Mouse (Mus musculus): ENCODE data around the gene Slc39a13.

Gene Slc39a13

DNA sequence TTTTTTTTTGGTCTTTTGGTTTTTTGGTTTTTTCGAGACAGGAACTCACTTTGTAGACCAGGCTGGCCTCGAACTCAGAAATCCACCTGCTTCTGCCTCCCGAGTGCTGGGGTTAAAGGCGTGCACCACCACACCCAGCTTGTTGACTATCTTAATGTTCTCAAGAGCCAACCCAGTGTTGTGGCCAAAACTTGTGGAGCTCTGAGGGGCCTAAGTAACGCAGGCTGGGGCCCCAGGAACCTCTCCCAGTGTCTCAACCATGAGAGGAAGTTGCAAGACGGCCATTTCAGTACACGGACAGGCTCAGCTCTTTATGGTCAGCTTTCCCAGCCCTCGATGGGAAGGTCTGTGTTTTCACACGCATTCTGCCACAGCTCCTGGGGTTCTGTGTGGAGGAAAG is 18.8 kb upstream of the Slc39a13 start:
- DNase-seq (ENCODE audit: low read depth, low spot score), result no peak

DNA sequence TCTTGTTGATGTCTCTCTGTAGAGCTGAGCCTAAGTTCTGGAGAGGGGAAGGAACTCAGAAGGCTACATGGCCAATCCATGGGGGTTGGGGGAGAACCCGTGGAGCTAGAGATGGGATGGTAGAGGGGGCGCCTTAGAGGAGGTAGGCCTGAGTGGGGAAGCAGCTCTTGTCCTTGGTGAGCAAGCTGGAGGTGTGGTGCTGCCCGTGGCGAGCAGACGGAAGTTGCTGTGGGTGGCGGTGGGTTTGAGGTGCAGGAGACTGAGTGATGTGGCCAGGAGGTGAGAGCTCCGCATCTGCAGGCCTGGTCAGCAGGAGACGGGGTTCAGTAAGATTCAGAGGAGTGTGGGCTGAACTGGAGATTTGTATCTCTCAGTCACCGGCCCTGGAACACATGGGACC is 17.2 kb upstream of the Slc39a13 start:
- no peak for DNase-seq (ENCODE audit: low read depth, low spot score)

DNA sequence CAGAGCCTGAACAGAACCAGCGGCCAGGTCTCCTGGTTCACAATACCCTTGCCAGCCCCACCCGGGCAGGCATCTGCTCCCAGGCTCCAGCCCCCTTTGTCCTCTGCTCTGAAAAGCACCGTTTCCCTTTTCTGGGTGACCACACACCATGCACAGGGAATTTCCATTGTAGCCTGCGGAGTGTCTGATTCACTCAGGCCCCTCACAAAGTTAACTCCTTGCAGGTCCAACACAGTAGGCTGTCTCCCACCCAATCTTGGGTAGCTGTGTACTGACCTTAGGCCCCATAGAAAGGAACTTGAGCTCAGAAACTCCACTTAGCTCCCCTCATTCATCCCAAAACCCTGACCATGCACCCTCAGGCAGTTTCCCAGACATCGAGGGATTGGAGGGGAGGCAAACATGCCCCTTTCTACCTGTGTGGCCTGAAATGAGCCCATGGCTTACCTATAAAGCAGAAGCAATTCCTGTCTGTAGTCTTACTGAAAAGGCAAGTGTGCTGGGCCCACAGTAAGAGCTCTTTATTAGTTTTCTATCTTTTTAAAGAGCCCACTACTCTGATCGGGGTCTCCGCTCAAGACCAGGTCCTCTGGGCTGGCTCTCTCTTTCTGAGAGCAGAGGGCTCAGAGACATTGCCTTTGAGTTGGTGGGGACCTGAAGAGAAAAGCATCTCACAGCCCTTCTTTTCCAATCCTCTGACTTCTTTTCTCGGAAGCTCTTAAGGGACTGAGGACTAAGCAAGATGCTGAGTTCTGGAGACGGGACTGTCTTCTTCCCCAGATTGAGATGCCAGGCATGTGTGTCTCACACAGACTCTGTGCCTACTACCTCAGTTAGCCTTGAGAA is 16.4 kb upstream of the Slc39a13 start:
- DNase-seq (ENCODE audit: low read depth, low spot score), result no peak

DNA sequence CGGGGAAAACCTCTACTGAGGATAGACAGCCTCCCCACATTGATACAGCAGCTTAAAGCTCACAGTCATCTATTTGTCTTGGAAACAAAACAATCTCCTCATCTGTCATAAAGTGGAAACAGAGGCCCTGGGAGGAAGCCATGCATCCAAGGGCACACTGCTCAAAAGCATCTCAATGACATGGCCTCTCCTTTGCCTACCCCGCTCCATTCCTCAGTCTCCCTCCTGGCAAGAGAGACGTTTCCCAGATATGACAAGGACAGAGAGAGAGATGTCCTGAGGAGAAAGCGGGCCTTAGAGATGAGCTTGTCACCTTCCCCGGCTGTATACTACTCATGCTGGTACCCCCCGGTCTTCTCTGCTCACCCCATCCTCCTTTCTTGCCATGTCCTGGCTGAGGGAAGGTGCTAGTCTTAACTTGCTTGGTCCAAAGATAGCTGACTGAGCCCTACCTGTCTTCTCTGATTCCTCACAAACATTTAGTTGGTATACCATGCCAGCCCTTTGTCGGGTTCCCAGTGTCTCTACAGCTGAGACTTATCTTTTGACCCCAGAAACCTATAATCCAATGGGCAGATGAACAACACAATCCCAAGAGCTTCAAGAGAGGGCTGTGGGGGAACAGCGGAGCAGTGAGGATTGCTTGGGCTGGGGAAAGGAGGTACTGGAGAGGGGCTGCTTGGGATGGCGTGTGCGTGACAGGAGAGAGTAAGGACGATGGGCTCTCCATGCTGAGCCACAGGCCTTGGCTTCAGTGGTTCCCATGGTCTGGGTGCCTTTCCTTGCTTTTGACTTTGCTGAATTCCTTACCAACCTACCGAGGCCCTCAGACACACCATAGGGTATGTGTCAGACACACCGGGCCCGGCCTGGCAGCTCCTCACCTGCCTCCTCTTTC is 15.5 kb upstream of the Slc39a13 start:
- DNase-seq (ENCODE audit: low read depth, low spot score), result no peak

DNA sequence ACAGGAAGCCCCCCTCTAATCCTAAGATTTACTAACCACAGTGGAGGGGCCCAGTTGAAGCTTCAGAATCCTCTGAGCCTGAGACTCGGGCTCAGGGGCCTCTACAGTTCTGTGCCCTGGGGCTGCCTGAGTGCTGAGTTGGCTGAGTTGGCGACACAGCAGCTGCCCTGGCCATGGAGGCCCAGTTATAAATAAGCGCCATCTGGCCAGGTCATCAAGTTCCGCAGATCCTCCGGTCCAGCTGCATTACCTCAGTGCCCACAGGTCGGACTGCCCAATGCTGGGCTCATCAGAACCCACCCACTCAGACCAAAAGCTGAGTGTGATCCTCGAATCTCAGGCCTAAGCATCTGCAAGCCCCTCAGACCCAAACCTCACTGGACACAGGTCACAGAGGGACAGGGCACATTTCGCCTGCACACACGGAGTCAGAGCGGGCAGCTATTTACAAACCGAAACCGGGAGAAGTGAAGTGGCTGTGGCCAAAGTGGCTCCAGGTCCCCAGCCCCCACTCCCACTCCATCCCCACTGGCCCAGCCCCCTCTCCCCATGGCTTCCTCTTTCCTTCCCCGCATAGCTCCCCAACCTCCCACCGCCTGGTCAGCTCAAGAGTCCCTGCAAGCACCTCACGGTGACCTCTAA is 14.1 kb upstream of the Slc39a13 start:
- no peak for DNase-seq (ENCODE audit: low read depth, low spot score)

DNA sequence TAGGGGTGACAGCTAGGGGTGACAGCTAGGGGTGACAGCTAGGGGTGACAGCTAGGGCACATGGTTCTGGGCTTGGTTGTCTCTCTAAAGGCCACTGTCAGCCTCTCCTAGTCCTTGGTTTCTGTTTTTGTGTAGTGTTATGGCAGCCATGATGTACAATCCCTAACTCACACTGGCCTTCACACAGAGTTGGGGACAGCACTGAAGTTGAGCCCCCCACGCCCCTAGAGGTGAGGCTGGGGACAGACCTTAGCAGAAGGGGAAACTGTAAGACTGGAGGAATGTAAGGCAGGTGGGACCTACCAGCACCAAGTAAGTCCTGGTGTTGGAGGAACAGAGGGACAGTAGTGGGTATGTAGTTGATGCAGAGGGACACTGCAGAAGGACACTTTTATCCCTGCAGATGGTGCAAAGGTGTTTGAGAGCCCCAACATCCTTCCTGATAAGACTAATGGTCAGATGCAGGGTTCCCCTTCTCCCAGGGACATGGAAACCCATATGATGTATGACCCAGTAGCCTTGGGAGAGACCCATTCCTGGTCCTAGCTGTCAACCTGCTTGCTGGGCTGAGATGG is 13.2 kb upstream of the Slc39a13 start:
- no peak for DNase-seq (ENCODE audit: low read depth, low spot score)

DNA sequence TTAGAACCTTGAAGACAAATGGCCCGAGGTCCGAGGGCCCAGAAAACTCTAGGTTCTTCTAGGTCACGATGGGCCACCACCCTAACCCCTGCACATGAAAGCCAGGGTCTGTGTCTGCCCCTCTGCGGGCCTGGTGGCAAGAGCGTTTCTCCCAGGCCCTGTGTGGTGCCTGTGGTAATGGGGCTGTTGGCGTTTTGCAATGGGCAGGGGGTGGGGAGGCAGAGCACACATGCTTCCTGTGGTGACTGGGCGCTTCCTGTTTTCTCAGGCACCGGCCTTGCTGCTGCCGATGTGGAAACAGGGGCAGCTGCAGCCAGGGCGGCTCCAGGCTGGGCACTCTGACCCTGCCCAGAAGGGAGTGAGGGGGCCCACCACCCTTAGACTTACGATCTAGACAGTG is 12.6 kb upstream of the Slc39a13 start:
- no peak for DNase-seq (ENCODE audit: low read depth, low spot score)

DNA sequence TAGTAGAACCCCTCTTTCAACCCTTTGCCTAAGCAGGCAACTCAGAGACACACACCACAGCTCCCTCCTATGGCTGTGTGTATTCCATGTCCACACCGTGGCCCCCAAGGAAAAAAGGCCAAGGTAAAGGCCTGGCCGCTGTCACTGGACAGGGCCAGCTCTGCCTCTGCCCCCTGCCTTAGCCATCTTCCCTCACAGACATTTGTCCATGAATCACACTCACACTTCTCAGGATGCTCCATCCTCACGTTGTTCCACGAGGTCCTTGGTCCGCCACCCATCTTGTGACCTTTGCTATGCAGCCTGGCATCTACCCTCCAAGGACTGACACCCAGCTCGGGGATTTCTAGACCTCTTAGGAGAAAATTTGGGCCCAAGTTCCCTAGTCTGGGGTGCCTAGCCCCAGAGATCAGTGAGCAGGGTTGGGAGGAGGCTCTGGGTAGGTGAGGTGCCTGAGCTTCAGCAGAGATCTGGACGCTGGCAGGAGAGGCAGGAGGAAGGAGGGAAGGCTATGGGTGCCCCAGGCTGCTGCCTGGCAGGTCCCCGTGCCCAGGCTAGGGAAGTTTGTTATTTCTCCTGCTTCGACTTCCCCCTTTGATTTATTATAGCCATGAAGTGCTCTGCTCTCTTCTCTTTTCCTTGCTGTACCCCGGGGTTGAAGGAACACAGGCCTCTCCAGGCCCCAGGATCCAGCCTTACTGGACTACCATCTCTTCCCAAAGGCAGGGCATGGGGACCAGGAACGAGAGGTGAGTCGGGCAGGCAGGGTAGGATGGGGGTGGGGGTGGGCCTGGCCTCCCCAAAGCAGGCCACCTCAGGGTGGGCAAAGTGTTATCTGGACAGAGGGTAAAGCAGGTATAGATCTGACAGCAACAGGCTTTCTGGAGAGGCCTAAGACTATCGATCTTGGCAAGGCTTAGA is 11.8 kb upstream of the Slc39a13 start, which contains the start of gene Spi1:
Gene Spi1, plus strand, starts transcription at position 616 of the 921 bp plus-strand sequence.
- DNase-seq (ENCODE audit: low read depth, low spot score), result no peak

DNA sequence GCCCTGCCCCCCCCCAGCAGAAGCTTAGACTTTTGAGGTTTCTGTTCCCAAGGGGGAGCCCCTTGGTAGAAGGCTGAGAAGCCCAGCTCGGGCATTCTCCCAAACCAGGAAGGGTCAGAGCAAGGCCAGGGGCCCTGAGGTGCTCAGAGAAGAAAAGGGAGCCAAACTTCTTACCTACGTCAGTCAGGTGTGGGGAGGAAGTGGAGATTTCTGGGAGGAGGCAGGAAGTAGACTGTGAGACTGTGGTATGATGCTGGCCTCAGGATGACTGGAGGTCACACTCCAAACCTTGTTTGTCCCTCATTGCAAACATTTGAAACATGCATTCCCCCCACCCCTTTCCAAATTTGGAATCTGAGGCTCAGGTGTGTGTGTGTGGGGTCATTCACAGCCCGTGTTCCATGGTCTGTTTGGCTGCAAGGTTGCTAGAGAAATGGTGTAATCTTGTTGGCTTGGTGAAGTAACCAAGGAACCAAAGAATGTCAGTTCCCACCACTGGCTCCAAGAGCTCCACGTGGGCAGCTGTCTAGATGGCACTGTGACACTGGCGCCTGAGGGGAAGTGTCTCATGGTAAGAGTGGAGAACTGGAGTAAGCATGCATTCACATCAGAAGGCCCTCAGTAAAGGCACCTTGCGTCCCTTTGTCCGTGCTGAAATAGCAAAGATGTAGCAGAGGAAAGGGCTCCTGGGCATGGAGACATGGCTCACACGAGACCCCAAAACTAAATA is 10.7 kb upstream of the Slc39a13 start:
- no peak for DNase-seq (ENCODE audit: low read depth, low spot score)

DNA sequence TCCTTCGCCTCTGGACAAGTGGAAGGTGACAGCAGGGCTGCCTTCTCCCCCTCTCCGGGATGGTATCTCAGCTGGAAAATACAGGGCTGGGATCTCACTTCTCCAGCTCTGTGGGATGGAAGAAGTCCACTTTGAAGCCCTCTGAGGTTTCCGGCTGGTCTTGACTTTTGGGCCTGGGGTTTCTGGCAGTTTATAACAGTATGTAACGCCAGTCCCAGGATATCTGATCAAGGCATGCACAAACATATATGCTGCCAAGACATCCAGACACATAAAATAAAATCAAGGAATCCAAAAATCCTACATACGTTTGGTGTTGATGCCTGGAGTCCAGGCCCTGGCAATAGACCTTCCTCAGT is 8.8 kb upstream of the Slc39a13 start:
- DNase-seq (ENCODE audit: low read depth, low spot score), result no peak

DNA sequence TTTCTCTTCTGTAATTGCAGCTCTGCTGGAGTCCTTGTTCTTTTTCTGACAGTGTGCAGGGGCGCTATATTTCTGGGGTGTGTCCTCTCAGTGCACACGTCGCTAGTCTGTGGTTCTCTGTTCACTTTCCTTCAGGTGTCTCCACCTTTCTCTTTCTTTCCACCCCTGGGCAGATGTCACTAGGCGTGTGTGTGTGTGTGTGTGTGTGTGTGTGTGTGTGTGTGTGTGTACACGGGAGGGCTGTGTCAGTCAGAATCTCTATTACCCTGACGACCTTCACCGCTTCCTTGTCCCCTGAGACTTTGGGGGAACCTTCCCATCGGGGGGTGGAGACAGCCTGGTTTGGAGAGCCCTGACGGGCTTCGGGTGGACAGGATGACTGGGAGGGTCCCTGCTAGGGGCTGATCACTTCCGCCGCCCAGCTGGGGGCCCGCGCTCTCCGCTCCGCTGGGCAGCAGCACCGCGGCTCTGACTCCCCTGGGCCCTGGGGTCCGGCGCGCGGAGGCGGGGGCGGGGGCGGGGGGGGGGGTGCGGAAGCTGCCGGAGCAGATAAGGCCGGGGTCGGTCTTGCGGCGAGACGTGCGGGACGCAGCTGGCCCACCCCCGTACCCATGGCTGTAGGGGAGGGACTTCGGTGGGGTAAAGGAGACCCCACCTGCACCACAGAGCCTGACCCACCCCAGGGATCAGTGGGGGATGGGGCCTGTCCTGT is 8.3 kb upstream of the Slc39a13 start:
- DNase-seq (ENCODE audit: low read depth, low spot score), result no peak

DNA sequence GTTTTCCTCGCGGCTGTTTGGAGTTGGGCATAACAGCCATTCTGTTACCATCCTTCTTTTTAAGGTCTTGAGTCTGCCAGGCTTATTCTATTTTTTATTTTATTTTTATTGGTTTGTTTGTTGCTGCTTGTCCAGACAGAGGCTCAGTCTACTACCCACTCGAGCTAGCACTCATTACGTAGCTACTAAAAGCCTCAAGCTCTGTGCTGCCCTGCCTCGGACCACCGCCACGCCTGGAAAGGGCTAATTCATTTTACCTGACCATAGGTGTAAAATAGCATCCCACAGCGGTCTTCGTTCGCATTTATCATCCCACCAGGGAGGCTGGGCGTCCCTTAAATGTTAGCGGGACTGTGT is 7.7 kb upstream of the Slc39a13 start:
- no peak for DNase-seq (ENCODE audit: low read depth, low spot score)

DNA sequence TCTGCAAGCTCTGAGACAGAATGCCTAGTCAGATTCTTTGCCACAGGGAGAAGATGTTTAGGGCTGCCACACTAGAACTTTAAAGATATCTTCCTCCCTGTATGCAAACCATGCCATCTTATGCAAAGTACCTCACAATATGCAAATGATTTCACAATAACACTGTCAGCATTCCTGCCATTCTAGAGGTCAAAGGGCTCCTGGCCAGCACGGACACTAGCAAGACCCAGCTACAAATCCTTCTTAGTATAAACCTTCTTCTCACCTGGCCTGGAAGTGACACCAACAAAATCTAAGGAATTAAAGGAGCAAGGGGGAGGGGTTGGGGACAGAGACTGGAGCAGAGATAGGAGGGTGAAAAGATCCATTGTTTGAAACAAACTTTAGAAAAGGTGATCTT is 1.9 kb upstream of the Slc39a13 start:
- DNase-seq (ENCODE audit: low read depth, low spot score), result no peak

DNA sequence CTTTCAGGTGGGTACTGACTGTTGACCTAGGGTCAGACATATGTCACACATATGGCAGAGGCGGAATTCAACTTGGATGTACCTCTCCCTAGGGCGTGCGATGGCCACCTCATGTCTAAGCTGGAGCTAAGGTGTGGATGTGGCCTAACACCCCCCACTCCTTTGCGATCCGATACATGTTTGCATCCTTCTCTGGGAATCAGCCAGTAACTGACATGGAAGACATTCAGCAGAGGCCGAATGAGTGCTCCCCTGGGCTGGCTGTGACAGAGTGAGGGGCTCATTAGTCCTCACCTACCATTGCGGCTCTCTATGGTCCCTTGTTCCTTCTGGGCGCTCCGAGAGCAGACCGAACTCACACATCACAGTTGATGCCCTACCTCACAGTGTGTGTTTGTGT is 842 bp upstream of the Slc39a13 start:
- DNase-seq (ENCODE audit: low read depth, low spot score), result no peak

DNA sequence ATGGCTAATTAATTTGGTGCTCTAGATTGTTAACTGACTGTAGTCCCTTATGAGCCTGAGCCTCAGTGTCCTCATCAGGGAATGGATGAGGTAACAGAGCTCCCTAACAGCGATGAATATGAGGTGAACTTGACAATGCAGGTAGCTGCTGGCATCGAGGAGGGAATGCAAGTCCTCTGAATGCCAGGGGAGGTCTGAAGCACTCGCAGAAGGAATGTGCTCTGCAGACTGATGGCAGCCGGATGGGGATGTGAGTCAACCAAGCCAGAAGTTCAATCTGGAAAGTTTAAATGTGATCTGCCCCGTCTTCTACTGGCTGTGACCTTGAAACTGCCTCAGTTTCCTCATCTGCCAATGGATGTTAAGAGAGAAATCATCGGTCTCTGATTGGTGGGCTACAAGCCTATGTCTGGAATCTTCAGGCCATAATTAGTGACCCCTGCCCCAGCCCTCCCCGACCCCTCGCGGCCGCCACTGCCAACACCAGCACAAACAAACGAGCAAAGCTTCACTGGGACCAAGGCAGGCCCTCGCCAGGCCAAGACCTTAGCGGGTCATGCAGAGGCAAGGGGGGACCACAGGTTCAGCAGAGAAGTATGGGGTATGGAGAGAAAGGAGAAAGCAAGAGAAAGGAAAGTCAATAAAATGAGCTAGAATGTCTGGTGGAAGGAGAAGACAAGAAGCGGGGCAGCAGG is 764 bp downstream of the Slc39a13 start:
- no peak for DNase-seq (ENCODE audit: low read depth, low spot score)

DNA sequence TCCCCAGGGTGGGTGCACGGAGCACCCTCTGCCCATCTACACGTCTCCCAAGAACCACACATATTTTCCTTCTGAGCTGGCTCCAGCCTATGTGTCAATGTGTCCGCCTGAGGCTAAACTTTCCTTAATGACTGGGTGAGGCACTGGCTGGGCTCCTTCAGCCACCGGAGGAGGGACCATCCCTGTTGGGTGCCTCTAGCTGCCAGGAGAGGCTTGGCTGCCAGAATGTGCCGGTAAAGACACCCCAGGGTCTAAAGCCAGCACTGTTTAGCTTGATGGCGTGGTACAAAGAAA is 1.4 kb downstream of the Slc39a13 start:
- DNase-seq (ENCODE audit: low read depth, low spot score), result no peak

DNA sequence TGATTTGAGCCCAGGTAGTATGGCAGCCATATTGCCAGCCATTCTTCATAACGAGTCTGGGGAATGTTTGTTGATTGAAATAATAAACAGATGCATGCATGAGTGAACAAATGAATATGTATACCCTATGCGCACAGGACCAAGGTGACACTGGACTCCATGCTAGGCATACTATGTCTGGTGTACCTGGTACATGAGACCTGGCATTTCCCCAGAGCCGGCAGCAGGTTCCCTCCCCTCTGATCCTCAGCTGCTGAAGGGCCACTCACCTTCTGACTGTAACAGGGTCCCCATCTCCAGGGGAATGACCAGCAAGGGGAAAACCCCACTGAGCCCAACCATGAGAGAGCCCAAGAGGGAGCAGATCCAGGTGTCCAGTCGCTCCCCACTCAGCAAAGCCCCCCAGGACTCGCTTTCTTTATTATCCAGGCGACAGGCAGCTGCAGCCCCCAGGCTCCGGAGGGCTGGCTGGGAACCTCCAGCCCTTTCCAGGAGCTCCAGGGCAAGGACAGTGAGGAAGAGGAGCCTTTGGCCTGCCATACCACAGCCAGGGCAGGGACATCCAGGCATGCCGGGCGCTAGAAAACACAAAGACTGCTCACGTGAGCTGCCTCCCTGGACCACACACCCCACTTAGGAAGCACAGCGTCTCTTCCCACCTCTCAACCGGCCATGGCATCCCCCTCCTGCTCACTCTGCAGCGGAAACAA is 1.9 kb downstream of the Slc39a13 start:
- DNase-seq (ENCODE audit: low read depth, low spot score), result no peak

DNA sequence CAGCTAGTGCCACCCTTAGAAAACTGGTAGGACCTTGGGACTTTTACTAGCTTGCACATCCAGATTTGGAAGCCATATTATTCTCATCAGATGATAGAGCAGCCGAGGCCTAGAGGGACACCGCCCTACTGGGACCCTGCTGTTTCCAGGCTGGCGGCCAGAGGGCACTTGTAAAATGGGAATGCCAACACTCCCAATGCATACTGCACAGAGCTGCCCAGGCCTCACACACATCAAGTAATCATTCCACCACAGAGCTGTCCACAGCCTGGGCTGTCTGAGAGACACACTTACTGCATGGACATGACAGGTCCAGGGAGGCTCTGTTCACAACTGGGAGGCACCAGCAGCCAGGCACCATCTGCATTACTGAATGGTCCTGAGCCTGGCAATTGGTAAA is 3.8 kb downstream of the Slc39a13 start:
- DNase-seq (ENCODE audit: low read depth, low spot score), result no peak

DNA sequence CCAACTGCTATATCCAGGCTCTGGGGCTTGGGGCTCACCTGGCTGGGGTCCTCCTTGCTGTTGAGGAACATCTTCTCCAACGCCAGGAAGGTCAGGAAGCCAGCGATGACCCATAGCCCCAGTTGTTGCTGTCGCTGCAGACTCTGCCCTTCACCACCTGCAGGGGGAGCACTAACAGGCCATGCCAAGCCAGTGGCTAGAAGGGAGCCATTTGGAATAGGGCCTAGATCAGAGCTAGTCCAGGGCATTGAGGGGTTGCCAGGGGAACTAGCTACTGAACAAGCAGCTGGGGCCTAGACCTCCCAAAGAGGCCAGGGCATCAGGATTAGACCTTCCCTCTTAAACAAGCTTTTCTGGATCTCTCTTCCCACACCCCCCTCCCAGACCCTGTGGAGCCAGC is 4.7 kb downstream of the Slc39a13 start:
- no peak for DNase-seq (ENCODE audit: low read depth, low spot score)

All from retina, postnatal 7 days (tissue).